Mouse (Mus musculus) stomach, postnatal 0 days (tissue): ENCODE results near the gene Il9.

Experiments used
- CTCF ChIP-seq: IDR thresholded peaks from 2 replicates; pipeline ENCODE4 v1.5.1; 2016; ENCODE audit warnings: antibody characterized with exemption, low read depth, mild to moderate bottlenecking, moderate library complexity
- EP300 ChIP-seq: optimal IDR thresholded peaks from 2 replicates; pipeline ENCODE3; 2016; ENCODE audit warnings: antibody characterized with exemption

GRCm38 (mm10) chr13:56449239-56450030, 32.6 kb downstream of the Il9 start:
- TF ChIP-seq CTCF (no peak), EP300 (no peak)
